Mouse (Mus musculus) testis, adult 10 weeks (tissue): ENCODE results near the gene Ahr. TPM values are rescaled to one million over a fixed set of nuclear protein-coding genes. Genes with fewer than 3 reads are reported as not detected.

Experiments
- polyA plus RNA-seq: library from polyadenylated mRNA; stranded (reverse); fragments of 350-450 nt; fragmentation: Illumina TruSeq; extraction: RNeasy Lipid Tissue Mini Kit (QIAGEN cat#74804); gene quantifications from one replicate; pipeline ENCODE4 v1.2.3, GENCODE M21; 2014; ENCODE audit warnings: low read depth, low replicate concordance

The Ahr gene
- polyA plus RNA-seq: 0.85 TPM

GRCm38 (mm10) chr12:35534754-35535236 is at the start of gene Ahr:
Gene Ahr, minus strand, starts transcription at chr12:35535038.

